Mouse (Mus musculus): ENCODE measurements around the gene Bcl2l15. TPM values are rescaled to one million over a fixed set of nuclear protein-coding genes. Genes with fewer than 3 reads are reported as not detected.

Bcl2l15 gene
- total RNA-seq, 2 experiments from 2014 or later = 0.36 TPM; not detected in 1

- no peak for DNase-seq
These were observed 35.6 kb downstream of the Bcl2l15 start for GRCm38 (mm10) chr3:103868008-103868407.

GRCm38 (mm10) chr3:103872663-103873098 lies 40.3 kb downstream of the Bcl2l15 start:
- no peak for DNase-seq

GRCm38 (mm10) chr3:103874329-103874728 lies 41.9 kb downstream of the Bcl2l15 start:
- no peak for DNase-seq

- no peak for DNase-seq
These were observed 53.5 kb downstream of the Bcl2l15 start for GRCm38 (mm10) chr3:103885946-103886345.

- DNase-seq = peak; percentile 57
These were observed 55.2 kb downstream of the Bcl2l15 start for GRCm38 (mm10) chr3:103887581-103887980.

GRCm38 (mm10) chr3:103893374-103893773 lies 61.0 kb downstream of the Bcl2l15 start:
- no peak for DNase-seq

Other genes starting within 250 kb of the Bcl2l15 start
- gene Atg4a-ps, start 186.5 kb upstream of the Bcl2l15 start, total RNA-seq (2021) = 1 to 10 TPM in 1 of 2 experiments, under 1 TPM in 1; 0.39 to 2.0 TPM
- 10 to 100 TPM; 15.9 to 17.5 TPM for gene Olfml3, start 94.6 kb upstream of the Bcl2l15 start, total RNA-seq (2021)
- gene Gm10964, start 93.2 kb upstream of the Bcl2l15 start, total RNA-seq (2021) = not detected
- 100 to 1,000 TPM; 128 to 162 TPM for gene Hipk1, start 41.0 kb upstream of the Bcl2l15 start, total RNA-seq (2021)
- gene Dclre1b, start 23.2 kb upstream of the Bcl2l15 start, total RNA-seq (2021) = 10 to 100 TPM; 15.1 to 16.9 TPM
- 10 to 100 TPM; 18.8 to 23.7 TPM for gene Ap4b1, start 23.1 kb upstream of the Bcl2l15 start, total RNA-seq (2021)
- gene Gm43064, start 23.0 kb upstream of the Bcl2l15 start, total RNA-seq (2021) = under 1 TPM in 1 of 2 experiments, not detected in 1; 0.58 TPM
- gene Ptpn22, start 27.2 kb downstream of the Bcl2l15 start, total RNA-seq (2021) = 1 to 10 TPM; 2.6 to 3.2 TPM
- gene Rsbn1, start 81.5 kb downstream of the Bcl2l15 start, total RNA-seq (2021) = 10 to 100 TPM; 16.0 to 17.7 TPM
- gene Phtf1, start 135.5 kb downstream of the Bcl2l15 start, total RNA-seq (2021) = 10 to 100 TPM; 16.4 to 19.4 TPM

All from adrenal gland, postnatal 10 days (tissue).